Mouse (Mus musculus) left cerebral cortex, adult 9 months (tissue): ENCODE measurements around the gene Stat5a.

Experiments
- DNase-seq, 2 experiments: peaks; one replicate each; pipeline ENCODE4 v3.0.0; 2022; ENCODE audit warnings: low spot score in 2 of 2

Gene Stat5a

DNA sequence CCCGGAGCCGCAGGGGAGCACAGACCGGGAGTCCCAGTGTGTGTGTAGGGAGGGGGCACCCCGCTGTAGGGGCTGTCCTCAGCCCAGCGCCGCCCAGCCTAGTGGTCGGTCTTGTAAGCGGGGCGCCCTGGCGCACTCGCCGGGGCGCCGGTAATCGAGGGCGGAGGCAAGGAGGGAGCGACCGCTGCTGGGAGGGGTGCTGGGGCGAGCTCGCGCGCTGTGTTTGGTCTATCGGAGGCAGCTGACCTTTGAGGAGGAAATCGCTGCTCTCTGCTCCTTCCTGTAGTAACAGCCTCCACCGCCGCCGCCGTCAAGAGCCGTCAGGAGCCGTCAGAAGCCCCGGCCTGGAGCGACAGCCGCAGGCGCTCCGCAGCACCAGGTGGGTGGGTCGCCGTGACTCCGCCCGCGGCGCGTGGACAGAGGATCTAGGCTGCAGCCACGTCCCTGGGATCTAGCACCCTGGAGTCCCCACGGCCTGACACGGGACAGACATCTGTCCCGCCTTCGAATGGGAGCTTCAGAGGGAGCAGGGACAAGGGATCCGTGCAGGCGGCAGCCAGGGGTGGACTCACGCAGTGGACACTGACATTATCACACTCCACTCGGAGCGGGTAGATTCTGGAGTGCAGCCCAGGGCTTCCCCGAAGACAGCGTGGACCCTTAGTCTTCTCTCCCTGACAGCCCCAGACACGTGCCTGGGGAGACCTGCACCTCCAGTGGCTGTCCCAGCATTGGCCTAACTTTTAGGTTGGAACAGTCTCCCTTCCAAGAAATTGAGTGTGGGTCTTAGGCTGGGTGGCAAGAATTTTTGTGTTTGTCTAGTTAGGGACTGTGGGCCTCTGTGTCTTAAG lies 1.3 kb downstream of the Stat5a start:
- DNase-seq: peak in 1 of 2 experiments; percentile 28

GRCm38 (mm10) chr11:100861335-100861734 lies 2.2 kb downstream of the Stat5a start:
- DNase-seq: no peak

DNA sequence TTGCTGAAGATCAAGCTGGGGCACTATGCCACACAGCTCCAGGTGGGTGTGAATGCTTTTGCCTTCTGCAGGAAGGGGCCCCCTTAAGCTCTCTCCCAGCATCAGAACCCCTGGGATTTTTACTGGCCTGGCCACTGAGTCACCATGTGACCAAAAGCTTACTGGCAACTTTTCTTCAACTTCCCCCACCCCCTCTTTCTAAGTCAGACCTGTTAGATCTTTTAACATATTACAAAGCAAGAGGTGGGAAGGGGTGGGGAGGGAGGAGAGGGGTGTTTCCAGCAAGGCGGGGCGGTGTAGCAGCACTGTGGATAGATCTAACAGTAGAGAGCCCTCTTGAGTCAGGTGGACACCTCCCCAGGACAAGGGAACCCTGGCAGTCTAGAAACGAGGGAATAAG lies 2.7 kb downstream of the Stat5a start:
- no peak for DNase-seq

DNA sequence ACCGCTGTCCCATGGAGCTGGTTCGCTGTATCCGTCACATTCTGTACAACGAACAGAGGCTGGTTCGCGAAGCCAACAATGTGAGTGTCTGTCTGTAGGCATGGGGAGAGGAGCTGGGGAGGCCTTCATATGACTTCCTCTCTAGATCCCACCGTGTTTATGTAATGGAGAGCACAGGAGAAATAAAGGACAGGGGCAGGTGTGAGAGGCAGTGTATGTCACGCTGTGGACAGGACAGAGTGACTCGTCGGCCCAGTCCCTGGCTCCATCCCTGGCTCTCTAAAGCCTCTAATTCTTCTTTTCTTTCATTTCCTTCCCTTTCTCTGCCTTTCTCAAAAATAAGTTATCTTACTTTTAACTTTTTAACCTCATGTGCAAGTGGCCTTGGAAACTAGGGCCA lies 4.0 kb downstream of the Stat5a start:
- no peak for DNase-seq

DNA sequence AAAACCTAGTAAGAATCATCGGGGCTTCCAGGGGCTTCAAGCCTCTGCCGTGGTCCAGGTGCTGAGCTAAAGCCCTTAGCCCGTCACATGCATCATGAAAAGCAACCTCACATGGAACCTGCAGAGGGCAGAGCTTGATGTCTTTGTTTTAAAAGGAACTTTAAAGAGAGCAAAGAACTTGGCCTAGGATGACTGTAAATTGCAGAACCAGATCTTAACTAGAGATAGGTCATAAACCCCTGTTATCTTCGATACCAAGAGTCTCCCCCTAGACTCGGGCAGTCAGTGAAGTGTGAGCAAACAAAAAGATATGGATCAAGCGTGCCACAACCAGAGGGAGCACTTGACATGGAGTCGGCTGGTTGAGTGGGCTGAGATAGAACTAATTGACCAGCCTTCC lies 6.5 kb downstream of the Stat5a start:
- no peak for DNase-seq

DNA sequence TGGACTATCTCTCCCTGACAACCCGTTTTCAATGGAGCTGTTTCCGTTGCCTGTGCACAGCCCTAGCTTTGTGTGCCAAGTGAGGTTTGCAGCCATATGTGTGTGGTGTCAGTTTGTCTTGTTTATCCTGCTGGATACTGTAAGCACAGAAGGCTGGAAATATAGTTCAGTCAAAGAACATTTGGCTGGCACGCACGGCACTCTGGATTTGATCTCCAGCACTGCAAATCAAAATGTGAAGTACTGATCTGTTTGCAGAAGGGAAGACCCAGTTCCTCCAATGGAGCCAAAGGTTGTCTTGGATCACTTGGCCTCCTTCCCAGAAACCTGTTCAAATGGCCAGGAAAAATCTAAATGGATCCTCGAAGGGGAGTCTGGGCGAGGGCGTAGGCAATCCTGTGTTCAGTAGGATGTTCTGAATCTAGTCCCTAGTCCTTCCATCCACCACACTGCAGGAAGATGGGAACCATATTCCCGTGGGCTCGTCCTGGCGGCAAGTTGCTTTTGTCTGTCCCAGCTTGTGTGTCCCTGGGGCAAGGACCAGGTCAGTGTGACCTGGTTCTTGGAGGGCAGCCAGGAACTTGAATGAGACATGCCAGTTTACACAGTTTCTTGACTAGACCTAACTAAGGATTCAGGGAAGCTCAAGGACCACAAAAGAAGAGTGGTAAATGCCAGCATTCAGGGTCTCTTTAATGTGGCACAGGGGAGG lies 11.3 kb downstream of the Stat5a start:
- peak in 1 of 2 experiments; percentile 23 for DNase-seq

DNA sequence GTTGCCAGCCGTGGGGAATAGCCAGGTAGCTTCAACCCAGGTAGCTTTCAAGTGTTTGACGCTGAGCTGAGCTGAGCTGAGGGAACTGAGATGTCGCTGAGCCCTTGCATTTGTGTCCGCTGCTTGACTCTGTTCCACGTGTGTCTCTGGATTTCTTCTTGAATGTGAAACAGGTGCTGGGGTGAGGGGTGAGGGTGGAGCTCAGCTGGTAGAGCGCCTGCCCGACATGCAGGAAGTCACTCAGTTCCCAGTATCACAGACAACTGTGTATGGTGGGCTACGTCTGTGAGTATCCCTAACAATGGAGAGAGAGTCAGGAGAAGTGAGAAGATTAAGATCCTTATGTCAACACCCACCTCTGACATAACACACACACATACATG lies 11.8 kb downstream of the Stat5a start:
- DNase-seq: no peak

GRCm38 (mm10) chr11:100875761-100876160 lies 16.6 kb downstream of the Stat5a start:
- DNase-seq: no peak

DNA sequence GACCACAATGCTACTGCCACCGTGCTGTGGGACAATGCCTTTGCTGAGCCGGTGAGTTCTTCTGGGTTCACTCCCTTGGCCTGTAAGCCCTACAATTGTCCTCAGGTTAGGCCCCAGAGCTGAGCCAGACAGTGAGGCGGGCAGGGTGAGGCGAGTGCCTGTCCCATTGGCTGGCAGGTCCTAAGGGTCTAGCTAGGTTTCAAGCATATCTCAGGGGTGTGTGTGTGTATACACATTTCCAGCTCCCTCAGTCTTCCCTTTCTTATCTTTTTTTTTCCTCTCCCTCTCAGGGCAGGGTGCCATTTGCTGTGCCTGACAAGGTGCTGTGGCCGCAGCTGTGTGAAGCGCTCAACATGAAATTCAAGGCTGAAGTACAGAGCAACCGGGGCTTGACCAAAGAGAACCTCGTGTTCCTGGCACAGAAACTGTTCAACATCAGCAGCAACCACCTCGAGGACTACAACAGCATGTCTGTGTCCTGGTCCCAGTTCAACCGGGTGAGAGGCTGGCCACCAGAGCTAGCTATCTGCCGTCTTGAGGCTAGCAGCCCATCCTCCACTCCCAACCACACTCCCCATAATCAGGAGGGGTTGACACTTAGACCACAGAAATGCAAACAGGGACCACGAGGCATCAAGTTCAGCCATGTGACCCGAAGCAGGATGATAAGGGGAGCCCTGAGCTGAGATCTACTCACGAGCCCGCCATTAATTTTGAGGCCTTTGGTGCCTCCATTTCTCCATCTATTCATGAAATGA lies 20.3 kb downstream of the Stat5a start:
- no peak for DNase-seq

- no peak for DNase-seq
Observed at GRCm38 (mm10) chr11:100883640-100884039, 24.5 kb downstream of the Stat5a start.

- no peak for DNase-seq
Observed at GRCm38 (mm10) chr11:100885472-100885871, 26.3 kb downstream of the Stat5a start.

- DNase-seq: no peak
Observed at GRCm38 (mm10) chr11:100886188-100886740, 27.1 kb downstream of the Stat5a start.

DNA sequence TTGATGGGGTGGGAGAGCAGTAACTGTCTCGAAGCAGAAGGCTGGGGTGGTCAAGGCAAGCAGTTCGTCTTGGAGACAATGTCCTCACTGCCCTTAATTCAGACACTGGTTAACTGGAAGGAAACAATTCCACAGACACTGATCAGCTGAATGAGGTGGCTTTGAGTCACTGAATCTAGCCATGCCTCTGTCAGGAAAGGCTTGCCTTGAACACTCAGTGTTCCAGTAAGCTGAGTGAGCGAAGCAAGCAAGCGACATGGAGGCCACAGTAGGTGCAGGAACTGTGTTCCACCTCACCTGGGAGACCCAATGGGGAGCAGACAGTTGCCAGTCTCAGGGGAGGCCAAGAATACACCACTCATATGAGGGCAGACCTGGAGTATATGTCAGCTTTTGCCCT lies 28.1 kb downstream of the Stat5a start:
- DNase-seq: no peak

DNA sequence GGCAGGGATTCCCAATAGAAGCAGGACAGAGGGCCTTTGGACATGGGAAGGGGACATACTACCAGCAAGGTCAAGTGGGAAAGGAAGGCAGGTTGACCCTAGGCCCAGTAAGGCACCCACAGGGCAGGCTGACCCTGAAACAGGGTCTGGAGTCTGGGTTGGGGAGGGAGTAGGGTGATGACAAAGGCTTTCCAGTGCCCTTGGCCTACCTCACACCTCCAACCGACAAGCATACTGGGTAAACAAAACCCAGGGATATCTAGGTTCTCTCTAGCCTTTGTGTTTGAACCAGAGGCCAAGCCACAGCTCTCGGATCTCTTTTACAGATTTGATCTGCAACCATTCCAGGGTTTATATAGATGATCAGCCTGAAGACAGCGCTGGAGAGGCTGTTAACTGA lies 28.6 kb downstream of the Stat5a start:
- no peak for DNase-seq

DNA sequence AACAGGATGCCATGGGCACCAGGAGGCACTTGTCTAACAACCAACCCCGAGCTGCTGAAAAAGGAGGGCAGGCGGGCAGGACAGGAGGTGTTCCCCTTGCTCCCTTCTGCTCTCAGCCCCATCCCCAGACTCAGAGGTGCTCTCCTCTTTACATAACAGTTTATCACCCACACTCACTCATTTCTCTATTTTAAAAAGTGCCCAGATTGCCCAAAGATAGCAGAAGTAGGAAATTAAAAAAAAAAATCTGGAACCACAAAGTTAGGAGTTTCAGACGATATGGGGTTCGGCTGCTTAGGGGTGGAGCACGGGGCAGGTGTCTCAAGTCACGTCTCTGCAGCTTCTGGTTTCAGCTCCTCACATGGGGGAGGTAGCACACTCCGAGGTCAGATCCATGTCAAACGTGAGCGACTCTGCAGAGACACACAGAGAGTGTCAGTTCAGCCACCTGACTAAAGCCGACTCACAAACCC lies 29.2 kb downstream of the Stat5a start:
- DNase-seq: no peak

DNA sequence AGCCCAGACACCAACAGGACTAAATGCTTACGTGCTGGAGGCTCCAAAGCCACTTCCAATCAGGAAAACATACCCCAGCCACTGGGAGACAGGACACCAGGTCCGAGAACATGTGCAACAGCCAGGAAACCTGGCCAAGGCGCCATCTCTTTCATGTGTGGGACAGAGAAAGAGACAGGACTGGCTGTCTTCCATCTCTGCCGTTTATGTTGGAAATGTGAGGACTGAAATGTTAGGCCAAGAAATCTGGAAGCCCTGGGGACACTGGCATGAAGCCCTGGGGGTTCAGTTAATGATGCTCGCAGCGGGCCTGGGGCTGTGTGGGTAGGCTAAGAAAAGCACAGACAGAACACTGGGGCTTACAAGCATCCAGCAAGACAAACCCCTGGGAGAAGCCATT lies 31.3 kb downstream of the Stat5a start:
- DNase-seq: no peak

GRCm38 (mm10) chr11:100891256-100892123 lies 32.3 kb downstream of the Stat5a start:
- no peak for DNase-seq

- DNase-seq: no peak
Observed at GRCm38 (mm10) chr11:100892435-100892834, 33.3 kb downstream of the Stat5a start.

DNA sequence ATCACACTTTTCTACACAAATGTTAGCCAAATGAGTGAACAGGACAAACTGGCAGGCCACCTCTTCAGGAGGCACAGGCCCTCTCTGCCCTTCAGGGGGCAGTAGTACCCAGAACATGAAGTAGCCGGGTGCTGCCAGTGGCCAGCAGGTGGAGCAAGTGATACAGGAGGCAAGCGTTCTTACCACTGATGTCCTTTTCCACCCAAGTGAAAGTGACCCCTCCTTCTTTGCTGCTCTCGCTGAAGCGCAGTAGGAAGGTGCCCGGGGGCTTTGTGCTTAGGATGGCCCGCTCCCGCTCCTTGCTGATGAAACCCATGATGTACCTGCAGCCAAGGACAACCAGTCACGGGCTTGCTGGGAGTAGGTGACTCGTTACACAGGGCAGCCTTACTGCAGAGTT lies 34.3 kb downstream of the Stat5a start:
- peak; percentile 67 to 92 for DNase-seq

DNA sequence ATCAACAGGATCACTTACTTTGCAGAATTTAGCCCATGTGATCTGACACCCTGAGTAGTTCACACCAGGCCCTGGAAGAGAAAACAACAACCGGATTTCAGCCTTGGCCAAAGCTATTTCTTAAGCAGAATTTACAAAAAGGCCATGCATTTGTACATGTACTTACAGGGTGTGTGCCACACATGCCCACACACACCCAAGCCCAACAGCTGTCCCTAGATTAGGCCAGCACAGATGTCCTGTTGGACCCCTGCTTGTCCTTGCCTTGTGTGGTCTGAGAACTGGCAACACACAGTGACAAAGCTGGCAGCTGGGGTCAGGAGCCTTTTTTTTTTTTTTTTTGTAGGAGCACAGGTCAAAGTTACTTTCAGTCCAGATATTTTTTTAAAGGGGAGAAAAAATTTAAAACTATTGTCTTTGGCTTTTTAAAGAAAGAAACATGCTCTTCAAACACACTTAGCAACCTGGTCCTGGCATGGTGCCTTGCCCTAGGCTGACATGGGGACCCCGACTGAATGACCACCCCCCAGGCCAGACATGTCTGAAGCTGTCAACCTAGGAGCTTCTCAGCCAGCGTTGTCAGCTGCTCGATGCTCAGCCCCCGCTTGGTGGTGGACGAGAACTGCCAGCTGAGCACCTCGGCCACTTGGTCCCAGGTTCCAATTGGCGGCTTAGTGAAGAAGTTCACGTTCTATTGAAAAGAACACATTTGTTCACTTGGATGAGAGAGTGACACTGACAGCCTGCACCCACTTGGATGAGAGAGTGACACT lies 35.2 kb downstream of the Stat5a start:
- no peak for DNase-seq
